Mouse (Mus musculus) embryonic facial prominence, embryonic 10.5 days (tissue): Measurements from ENCODE around the gene Ptpn22. TPM values are rescaled to one million over a fixed set of nuclear protein-coding genes. Genes with fewer than 3 reads are reported as not detected.

ENCODE experiments used
- polyA plus RNA-seq: library from polyadenylated mRNA; unstranded; fragments of >200 nt; fragmentation: Nextera tagmentation; extraction: Ambion mirVana; gene quantifications from 2 replicates; pipeline ENCODE4 v1.2.1, GENCODE M21; 2016

Ptpn22 gene
- polyA plus RNA-seq, 1 experiment from 2014 or later: 0.11 TPM

Other genes with a start within 250 kb of the Ptpn22 start
- gene Atg4a-ps, start 213.7 kb upstream of the Ptpn22 start, polyA plus RNA-seq: 0.20 TPM in 2 replicates
- 12.5 and 12.9 TPM in 2 replicates for gene Olfml3, start 121.8 kb upstream of the Ptpn22 start, polyA plus RNA-seq
- not detected in 2 replicates for gene Gm10964, start 120.4 kb upstream of the Ptpn22 start, polyA plus RNA-seq
- gene Hipk1, start 68.2 kb upstream of the Ptpn22 start, polyA plus RNA-seq: 9.9 TPM in 2 replicates
- 36.4 and 41.5 TPM in 2 replicates for gene Dclre1b, start 50.4 kb upstream of the Ptpn22 start, polyA plus RNA-seq
- 20.4 and 22.7 TPM in 2 replicates for gene Ap4b1, start 50.3 kb upstream of the Ptpn22 start, polyA plus RNA-seq
- 0.16 TPM in 1 of 2 replicates, not detected in the other for gene Gm43064, start 50.2 kb upstream of the Ptpn22 start, polyA plus RNA-seq
- gene Bcl2l15, start 27.2 kb upstream of the Ptpn22 start, polyA plus RNA-seq: 0.24 and 0.42 TPM in 2 replicates
- 14.4 TPM in 2 replicates for gene Rsbn1, start 54.3 kb downstream of the Ptpn22 start, polyA plus RNA-seq
- 31.4 and 34.2 TPM in 2 replicates for gene Phtf1, start 108.3 kb downstream of the Ptpn22 start, polyA plus RNA-seq